Mouse (Mus musculus): ENCODE measurements around the gene Uqcrc2.

The Uqcrc2 gene

GRCm38 (mm10) chr7:120634711-120635361 is at the start of gene Uqcrc2:
Uqcrc2 (plus strand) TSS chr7:120635176.
- DNase-seq = peak; percentile 91 to 94

GRCm38 (mm10) chr7:120597203-120597743 is 37.7 kb upstream of the Uqcrc2 start:
- DNase-seq = no peak

GRCm38 (mm10) chr7:120597744-120598243 is 37.2 kb upstream of the Uqcrc2 start:
- DNase-seq = peak in 1 of 2 experiments; percentile 8

- no peak for DNase-seq
Measured at GRCm38 (mm10) chr7:120598355-120598754, 36.6 kb upstream of the Uqcrc2 start.

GRCm38 (mm10) chr7:120620075-120620771 is 14.8 kb upstream of the Uqcrc2 start:
- no peak for DNase-seq

GRCm38 (mm10) chr7:120620841-120621240 is 14.1 kb upstream of the Uqcrc2 start:
- no peak for DNase-seq

GRCm38 (mm10) chr7:120632518-120632917 is 2.5 kb upstream of the Uqcrc2 start:
- peak in 1 of 2 experiments; percentile 23 for DNase-seq

GRCm38 (mm10) chr7:120634301-120634700 is 675 bp upstream of the Uqcrc2 start:
- no peak for DNase-seq

- DNase-seq = peak in 1 of 2 experiments; percentile 65
Measured at GRCm38 (mm10) chr7:120635362-120635781, 396 bp downstream of the Uqcrc2 start.

- no peak for DNase-seq
Measured at GRCm38 (mm10) chr7:120635821-120636220, 845 bp downstream of the Uqcrc2 start.

- DNase-seq = no peak
Measured at GRCm38 (mm10) chr7:120643217-120643616, 8.2 kb downstream of the Uqcrc2 start.

- no peak for DNase-seq
Measured at GRCm38 (mm10) chr7:120647849-120648248, 12.9 kb downstream of the Uqcrc2 start.

GRCm38 (mm10) chr7:120662079-120662478 is 27.1 kb downstream of the Uqcrc2 start:
- no peak for DNase-seq

- DNase-seq = peak; percentile 68 to 81
Measured at GRCm38 (mm10) chr7:120670153-120670875, 35.3 kb downstream of the Uqcrc2 start, which contains the start of gene Pdzd9. Pdzd9 (minus strand) TSS chr7:120670343.

GRCm38 (mm10) chr7:120671271-120671670 is 36.3 kb downstream of the Uqcrc2 start:
- peak; percentile 52 to 54 for DNase-seq

- peak; percentile 69 to 82 for DNase-seq
Measured at GRCm38 (mm10) chr7:120677001-120677643, 42.1 kb downstream of the Uqcrc2 start, which contains the start of gene Mosmo. Mosmo (plus strand) TSS chr7:120677618.

GRCm38 (mm10) chr7:120677764-120678531 is 43.0 kb downstream of the Uqcrc2 start:
- DNase-seq = peak; percentile 30 to 59

GRCm38 (mm10) chr7:120679023-120679422 is 44.0 kb downstream of the Uqcrc2 start:
- DNase-seq = no peak

GRCm38 (mm10) chr7:120682002-120682401 is 47.0 kb downstream of the Uqcrc2 start:
- no peak for DNase-seq

GRCm38 (mm10) chr7:120684731-120685161 is 49.8 kb downstream of the Uqcrc2 start:
- DNase-seq = no peak

GRCm38 (mm10) chr7:120685227-120685626 is 50.3 kb downstream of the Uqcrc2 start:
- DNase-seq = no peak
